Mouse (Mus musculus): ENCODE measurements around the gene Armh4. TPM values are rescaled to one million over a fixed set of nuclear protein-coding genes. Genes with fewer than 3 reads are reported as not detected.
"Not testable (repeated sequence)": the region's sequence is repeated elsewhere in the genome, so short reads cannot be mapped to it uniquely, and the experiment has no call there.

Armh4 gene
- 15.5 and 16.3 TPM in 2 replicates for polyA plus RNA-seq (2014; fragmentation: Nextera tagmentation; extraction: Ambion mirVana)

DNA sequence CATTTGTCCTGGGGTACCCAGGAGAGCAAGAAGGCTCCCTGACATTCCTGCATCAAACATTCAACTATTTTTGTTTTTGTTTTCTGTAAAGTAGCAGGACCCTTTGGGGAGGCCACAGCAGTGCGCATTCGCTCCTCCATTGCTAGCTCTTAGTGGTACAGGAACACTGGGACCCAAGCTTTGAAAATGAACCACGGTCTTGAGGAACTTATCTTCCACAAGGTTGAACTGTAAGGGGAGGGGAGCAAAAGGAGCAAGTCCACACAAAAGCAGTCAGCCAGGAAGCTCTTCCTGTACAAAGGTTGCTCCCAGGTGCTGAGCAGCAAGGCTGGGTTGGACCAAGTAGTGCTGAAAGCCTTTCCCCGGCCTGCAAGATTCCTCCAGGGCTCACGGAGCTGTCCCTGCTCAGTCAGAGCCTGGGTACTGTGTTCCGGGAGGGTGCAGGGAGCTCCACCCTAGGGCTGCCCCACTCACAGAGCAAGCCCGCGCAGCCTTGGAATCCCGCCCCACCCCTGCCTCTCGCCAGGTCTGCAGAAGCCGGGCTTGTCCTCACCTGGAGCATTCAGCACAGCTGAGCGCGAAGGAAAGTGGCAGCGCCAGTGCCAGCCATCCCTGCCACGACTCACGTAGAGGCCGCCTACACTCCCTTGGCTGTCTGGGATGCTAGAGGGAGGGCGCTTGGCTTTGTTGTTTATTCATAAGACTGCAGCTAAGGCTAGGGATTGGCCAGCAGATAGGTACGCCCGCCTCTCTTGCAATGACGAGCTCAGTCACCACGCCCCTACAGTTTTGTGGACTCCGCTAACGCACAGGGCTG is at the start of gene Armh4:
Armh4 (minus strand) TSS at position 669 of the 817 bp plus-strand sequence.
- ATAC-seq: peak; percentile 100
- H3K36me3 ChIP-seq (ENCODE audit: control insufficient read depth, insufficient read depth, low read length): no peaks in the 10 kb centered on the region
- H3K4me2 ChIP-seq (ENCODE audit: low read length): peak within 1 kb of the TSS; percentile 62
- no peaks in the 10 kb centered on the region for H3K9me3 ChIP-seq (replicated peaks; ENCODE audit: control insufficient read depth, low read length)
- peak within 1 kb of the TSS; percentile 52 for H3K4me3 ChIP-seq (ENCODE audit: low read depth, low read length)
- H3K9ac ChIP-seq (ENCODE audit: low read length): peak within 1 kb of the TSS; percentile 72
- peak; percentile 97 for DNase-seq (ENCODE audit: low spot score)
- under 1% methylated on average over 24 of the region's 24 CpGs for WGBS
- peak within 1 kb of the TSS; percentile 45; the same call in 1 of the 2 replicates for H3K27ac ChIP-seq (ENCODE audit: low read depth, low read length)
- H3K4me1 ChIP-seq (ENCODE audit: control insufficient read depth, insufficient read depth, low read length): no peaks in the 10 kb centered on the region
- no peaks in the 10 kb centered on the region for H3K27me3 ChIP-seq (replicated peaks; ENCODE audit: control insufficient read depth, insufficient read depth, low read length)

DNA sequence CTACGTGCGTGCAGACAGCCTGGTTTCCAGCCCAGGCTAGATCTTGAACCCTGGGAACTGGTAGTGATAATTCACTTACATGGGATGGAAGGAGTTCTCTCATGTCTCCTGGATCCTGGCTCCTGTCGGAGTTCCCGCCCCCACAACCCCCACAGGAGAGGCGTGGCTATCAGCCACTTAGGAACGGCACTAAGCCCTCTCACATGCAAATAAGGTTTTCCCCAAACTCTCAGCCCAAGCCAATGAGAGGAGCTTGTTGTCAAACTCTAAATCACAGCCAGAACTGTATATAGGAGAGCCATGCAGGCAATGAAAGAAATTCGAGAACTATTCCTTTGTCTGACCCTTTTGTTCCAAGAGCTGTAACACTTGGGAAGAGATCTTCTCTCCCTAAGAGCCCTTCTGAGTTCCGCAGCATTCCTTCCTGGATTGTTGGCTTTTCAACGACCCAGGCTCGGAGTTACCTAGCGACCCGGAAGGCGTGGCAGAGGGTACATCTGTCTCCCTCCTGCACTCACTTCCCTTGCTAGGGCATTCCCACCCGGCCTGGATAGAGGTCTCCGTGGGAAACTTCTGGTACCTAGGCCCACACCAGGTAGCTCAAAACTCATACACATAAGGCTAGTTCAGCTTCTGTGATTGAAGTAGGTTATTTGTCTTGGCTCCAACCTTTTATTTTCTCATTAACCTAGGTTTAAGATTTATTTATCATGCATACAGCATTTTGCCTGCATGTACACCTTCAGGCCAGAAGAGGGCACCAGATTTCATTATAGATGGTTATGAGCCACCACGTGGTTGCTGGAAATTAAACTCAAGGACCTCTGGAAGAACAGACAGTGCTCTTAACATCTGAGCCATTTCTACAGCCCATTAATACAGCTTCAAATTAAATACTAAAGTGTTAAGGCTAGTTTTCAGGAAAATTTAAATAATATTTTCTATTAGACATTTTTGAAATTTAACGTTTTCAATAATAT is 46.3 kb upstream of the Armh4 start:
- ATAC-seq: peak; percentile 72; the same call in 1 of the 2 replicates
- H3K4me2 ChIP-seq (ENCODE audit: low read length): peak overlapping the region; percentile 48
- H3K27ac ChIP-seq (ENCODE audit: low read depth, low read length): no peak overlapping the region; the same call in 1 of the 2 replicates
- DNase-seq (ENCODE audit: low spot score): peak; percentile 69
- 0 out of 2 replicates have a peak overlapping the region, but pooled peaks have one; percentile 35 for H3K9ac ChIP-seq (ENCODE audit: low read length)
- no peaks in the 10 kb centered on the region for H3K9me3 ChIP-seq (replicated peaks; ENCODE audit: control insufficient read depth, low read length)
- 0 out of 2 replicates have a peak, but pooled peaks cover 2% of the 10 kb centered on the region for H3K4me1 ChIP-seq (ENCODE audit: control insufficient read depth, insufficient read depth, low read length)
- H3K36me3 ChIP-seq (ENCODE audit: control insufficient read depth, insufficient read depth, low read length): no peaks in the 10 kb centered on the region
- H3K27me3 ChIP-seq (replicated peaks; ENCODE audit: control insufficient read depth, insufficient read depth, low read length): no peaks in the 10 kb centered on the region
- WGBS: 9% methylated on average over 17 of the region's 17 CpGs
- peak overlapping the region; percentile 14; the same call in 1 of the 2 replicates for H3K4me3 ChIP-seq (ENCODE audit: low read depth, low read length)

DNA sequence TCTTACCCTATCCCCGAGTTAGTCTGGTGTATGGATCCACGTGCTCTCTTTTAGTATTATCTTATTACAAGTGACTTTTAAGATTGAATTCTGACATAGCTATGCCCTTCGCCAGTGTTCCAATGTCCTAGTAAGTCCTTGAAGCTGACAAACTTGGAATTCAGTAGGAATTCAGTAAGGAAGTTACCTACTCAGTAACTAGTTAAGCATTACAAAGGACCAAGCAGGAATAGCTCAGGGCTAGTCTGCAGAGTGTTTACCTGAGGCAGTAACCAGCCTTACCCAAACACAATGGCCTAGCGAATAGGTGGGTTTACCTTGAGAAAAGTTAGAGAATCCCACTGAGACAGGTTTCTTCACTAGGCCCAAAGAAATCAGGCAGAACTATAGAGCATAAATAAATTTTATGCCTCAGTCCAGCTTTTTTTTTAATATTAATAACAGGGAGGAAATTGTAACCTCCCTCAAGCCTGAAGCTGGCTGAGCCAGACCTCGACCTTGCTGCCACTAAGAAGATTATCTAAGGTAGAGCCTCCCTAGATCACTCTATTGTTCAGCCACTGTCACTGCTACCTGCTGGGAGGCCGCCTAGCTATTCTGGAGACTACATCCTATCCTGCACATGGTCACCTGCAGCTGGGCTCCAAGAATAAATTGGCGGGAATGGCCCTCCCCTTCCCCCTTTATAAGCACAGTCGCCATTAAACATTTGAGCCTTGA is 36.7 kb upstream of the Armh4 start:
- not testable (repeated sequence) for H3K4me2 ChIP-seq (ENCODE audit: low read length); H3K27me3 ChIP-seq (replicated peaks; ENCODE audit: control insufficient read depth, insufficient read depth, low read length); H3K4me1 ChIP-seq (ENCODE audit: control insufficient read depth, insufficient read depth, low read length); H3K27ac ChIP-seq (ENCODE audit: low read depth, low read length); DNase-seq (ENCODE audit: low spot score); ATAC-seq; H3K9ac ChIP-seq (ENCODE audit: low read length); H3K4me3 ChIP-seq (ENCODE audit: low read depth, low read length); H3K9me3 ChIP-seq (replicated peaks; ENCODE audit: control insufficient read depth, low read length); H3K36me3 ChIP-seq (ENCODE audit: control insufficient read depth, insufficient read depth, low read length)
- 73% methylated on average over 8 of the region's 8 CpGs for WGBS

GRCm38 (mm10) chr14:49818713-49819208 is 35.6 kb upstream of the Armh4 start:
- not testable (repeated sequence) for H3K27ac ChIP-seq (ENCODE audit: low read depth, low read length); H3K9ac ChIP-seq (ENCODE audit: low read length); DNase-seq (ENCODE audit: low spot score); H3K36me3 ChIP-seq (ENCODE audit: control insufficient read depth, insufficient read depth, low read length); H3K4me2 ChIP-seq (ENCODE audit: low read length); H3K4me1 ChIP-seq (ENCODE audit: control insufficient read depth, insufficient read depth, low read length); H3K27me3 ChIP-seq (replicated peaks; ENCODE audit: control insufficient read depth, insufficient read depth, low read length); H3K4me3 ChIP-seq (ENCODE audit: low read depth, low read length); H3K9me3 ChIP-seq (replicated peaks; ENCODE audit: control insufficient read depth, low read length); ATAC-seq
- 83% methylated on average over 6 of the region's 6 CpGs for WGBS

- H3K27ac ChIP-seq (ENCODE audit: low read depth, low read length); H3K27me3 ChIP-seq (replicated peaks; ENCODE audit: control insufficient read depth, insufficient read depth, low read length); H3K9me3 ChIP-seq (replicated peaks; ENCODE audit: control insufficient read depth, low read length); H3K4me3 ChIP-seq (ENCODE audit: low read depth, low read length); H3K9ac ChIP-seq (ENCODE audit: low read length); DNase-seq (ENCODE audit: low spot score); H3K36me3 ChIP-seq (ENCODE audit: control insufficient read depth, insufficient read depth, low read length); H3K4me1 ChIP-seq (ENCODE audit: control insufficient read depth, insufficient read depth, low read length); H3K4me2 ChIP-seq (ENCODE audit: low read length); ATAC-seq: not testable (repeated sequence)
- 84% methylated on average over 9 of the region's 9 CpGs for WGBS
Measured at GRCm38 (mm10) chr14:49812966-49813365, 29.8 kb upstream of the Armh4 start.

- not testable (repeated sequence) for H3K27ac ChIP-seq (ENCODE audit: low read depth, low read length); ATAC-seq; H3K4me1 ChIP-seq (ENCODE audit: control insufficient read depth, insufficient read depth, low read length); DNase-seq (ENCODE audit: low spot score); H3K4me2 ChIP-seq (ENCODE audit: low read length); H3K27me3 ChIP-seq (replicated peaks; ENCODE audit: control insufficient read depth, insufficient read depth, low read length); H3K9ac ChIP-seq (ENCODE audit: low read length); H3K9me3 ChIP-seq (replicated peaks; ENCODE audit: control insufficient read depth, low read length); H3K36me3 ChIP-seq (ENCODE audit: control insufficient read depth, insufficient read depth, low read length); H3K4me3 ChIP-seq (ENCODE audit: low read depth, low read length)
Measured at GRCm38 (mm10) chr14:49805051-49805450, 21.9 kb upstream of the Armh4 start.

- Histone ChIP-seq H3K9ac (ENCODE audit: low read length) (no peak overlapping the region), H3K4me1 (ENCODE audit: control insufficient read depth, insufficient read depth, low read length) (no peaks in the 10 kb centered on the region), H3K27me3 (replicated peaks; ENCODE audit: control insufficient read depth, insufficient read depth, low read length) (no peaks in the 10 kb centered on the region), H3K36me3 (ENCODE audit: control insufficient read depth, insufficient read depth, low read length) (no peaks in the 10 kb centered on the region), H3K27ac (ENCODE audit: low read depth, low read length) (no peak overlapping the region), H3K9me3 (replicated peaks; ENCODE audit: control insufficient read depth, low read length) (no peaks in the 10 kb centered on the region), H3K4me2 (ENCODE audit: low read length) (no peak overlapping the region), H3K4me3 (ENCODE audit: low read depth, low read length) (no peak overlapping the region)
- peak; percentile 58 for DNase-seq (ENCODE audit: low spot score)
- WGBS: 12% methylated on average over 4 of the region's 4 CpGs
- ATAC-seq: 0 out of 2 replicates have a peak, but pooled peaks have one; percentile 40
Measured at GRCm38 (mm10) chr14:49801444-49801843, 18.3 kb upstream of the Armh4 start.

GRCm38 (mm10) chr14:49793948-49794347 is 10.8 kb upstream of the Armh4 start:
- no peak overlapping the region for H3K9ac ChIP-seq (ENCODE audit: low read length)
- no peaks in the 10 kb centered on the region for H3K36me3 ChIP-seq (ENCODE audit: control insufficient read depth, insufficient read depth, low read length)
- no peak overlapping the region for H3K4me3 ChIP-seq (ENCODE audit: low read depth, low read length)
- H3K27ac ChIP-seq (ENCODE audit: low read depth, low read length): no peak overlapping the region
- 90% methylated on average over 4 of the region's 4 CpGs for WGBS
- H3K27me3 ChIP-seq (replicated peaks; ENCODE audit: control insufficient read depth, insufficient read depth, low read length): no peaks in the 10 kb centered on the region
- no peaks in the 10 kb centered on the region for H3K9me3 ChIP-seq (replicated peaks; ENCODE audit: control insufficient read depth, low read length)
- DNase-seq (ENCODE audit: low spot score) (no peak), ATAC-seq (no peak)
- H3K4me2 ChIP-seq (ENCODE audit: low read length): no peak overlapping the region
- no peaks in the 10 kb centered on the region for H3K4me1 ChIP-seq (ENCODE audit: control insufficient read depth, insufficient read depth, low read length)

Measured in forebrain, embryonic 14.5 days (tissue).